In the genomic region with DNA sequence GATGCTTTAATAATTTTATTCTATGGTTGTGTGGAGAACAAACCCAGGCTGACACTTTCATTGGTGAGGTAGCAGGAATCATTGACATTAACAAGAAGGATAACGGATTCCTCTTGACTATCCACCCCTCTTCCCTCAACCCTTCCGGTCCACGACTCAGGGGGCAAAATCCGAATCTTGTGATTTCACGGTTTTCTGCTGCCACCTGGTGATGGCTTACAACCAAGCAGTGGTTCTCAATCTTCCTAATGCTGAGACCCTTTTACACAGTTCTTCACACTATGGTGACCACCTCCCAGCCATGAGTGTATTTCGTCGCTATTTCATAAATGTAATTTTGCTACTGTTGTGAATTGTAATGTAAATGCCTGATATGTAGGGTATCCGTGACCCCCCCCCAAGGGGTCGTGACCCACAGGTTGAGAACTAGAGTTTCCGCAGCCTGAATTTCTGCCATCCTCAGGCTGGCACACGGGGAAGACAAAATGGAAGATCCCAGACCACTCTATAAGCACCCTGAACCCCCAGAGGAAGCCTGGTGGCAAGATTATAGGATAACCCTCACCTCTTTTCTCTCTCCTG, we compare ENCODE assay signal across 10 mouse cellular contexts. TPM values are rescaled to one million over a fixed set of nuclear protein-coding genes. Genes with fewer than 3 reads are reported as not detected.
DNase-seq lines count a peak whose midpoint lies in the region; ATAC-seq and TF ChIP-seq lines count a peak whose summit lies in the region.
"Had no signal": no experiment of that assay in that cellular context is flagged by ENCODE, and none has a peak within 500 bp of the region (broad histone marks: within the 10 kb centered on the region; RNA-seq: fewer than 3 reads in every experiment).

No protein-coding gene starts in this region.

- DNase-seq in kidney, postnatal 0 days (ENCODE audit: low spot score), result peak; percentile 60
- DNase-seq in kidney, adult 9 months, result no peak
- DNase-seq in testis, postnatal 14 days (ENCODE audit: low spot score), result no peak
- no peak for DNase-seq in urinary bladder, postnatal 14 days (ENCODE audit: low spot score)
- DNase-seq in cerebellum, postnatal 25 days, result no peak

- no peak overlapping the region for H3K9ac ChIP-seq in kidney, postnatal 0 days (ENCODE audit: low read depth, low read length)
- H3K9ac ChIP-seq in ES-Bruce4 (ENCODE audit: low read depth, poor library complexity, severe bottlenecking), result no peak overlapping the region
- H3K9ac ChIP-seq in embryonic facial prominence, embryonic 15.5 days, result no peak overlapping the region
- H3K9ac ChIP-seq in neural tube, embryonic 14.5 days (replicated peaks; ENCODE audit: low read depth, low read length), result no peak overlapping the region
- H3K9ac ChIP-seq: embryonic facial prominence, embryonic 13.5 days; midbrain, embryonic 12.5 days had no signal

- H3K9me3 ChIP-seq in kidney, postnatal 0 days (replicated peaks; ENCODE audit: low read length), result no peaks in the 10 kb centered on the region
- H3K9me3 ChIP-seq in ES-Bruce4 (replicated peaks; ENCODE audit: control insufficient read depth, insufficient read depth, low read length, poor library complexity, severe bottlenecking), result no peaks in the 10 kb centered on the region; the same call in 1 of the 2 replicates
- no peaks in the 10 kb centered on the region for H3K9me3 ChIP-seq in embryonic facial prominence, embryonic 15.5 days (replicated peaks)
- H3K9me3 ChIP-seq in neural tube, embryonic 14.5 days (ENCODE audit: control insufficient read depth, low read length), result no peaks in the 10 kb centered on the region
- H3K9me3 ChIP-seq: embryonic facial prominence, embryonic 13.5 days; midbrain, embryonic 12.5 days had no signal

- no peaks in the 10 kb centered on the region for H3K27me3 ChIP-seq in kidney, postnatal 0 days (ENCODE audit: insufficient read depth, low read length)
- H3K27me3 ChIP-seq in ES-Bruce4 (ENCODE audit: control insufficient read depth, insufficient read depth, low read length, poor library complexity, severe bottlenecking), result no peaks in the 10 kb centered on the region
- H3K27me3 ChIP-seq in embryonic facial prominence, embryonic 15.5 days, result 0 out of 2 replicates have a peak, but pooled peaks cover 6% of the 10 kb centered on the region
- no peaks in the 10 kb centered on the region for H3K27me3 ChIP-seq in neural tube, embryonic 14.5 days (ENCODE audit: control insufficient read depth, insufficient read depth, low read length)
- H3K27me3 ChIP-seq: midbrain, embryonic 12.5 days had no signal

- no peak overlapping the region for H3K4me2 ChIP-seq in kidney, postnatal 0 days (ENCODE audit: low read length)
- H3K4me2 ChIP-seq in embryonic facial prominence, embryonic 15.5 days (replicated peaks), result peak overlapping the region; percentile 17
- no peak overlapping the region for H3K4me2 ChIP-seq in neural tube, embryonic 14.5 days (ENCODE audit: low read depth, low read length)
- H3K4me2 ChIP-seq: midbrain, embryonic 12.5 days had no signal

- TF ChIP-seq EP300 in ES-Bruce4 (IDR thresholded peaks at IDR 0.05; ENCODE audit: insufficient read depth, low read depth, low read length), result no peak

- no peak for TF ChIP-seq POLR2A in ES-Bruce4 (IDR thresholded peaks at IDR 0.05; ENCODE audit: insufficient read depth, low read length)

- TF ChIP-seq CTCF in kidney, postnatal 0 days (IDR thresholded peaks at IDR 0.05; ENCODE audit: low read depth), result peak; percentile 73
- TF ChIP-seq CTCF in ES-Bruce4 (IDR thresholded peaks at IDR 0.05; ENCODE audit: low read depth, low read length), result peak; percentile 12

- whole genome bisulfite sequencing in kidney, postnatal 0 days, result 53% methylated on average over 11 of the region's 11 CpGs
- WGBS in embryonic facial prominence, embryonic 15.5 days, result 59% methylated on average over 11 of the region's 11 CpGs
- 66% methylated on average over 11 of the region's 11 CpGs for WGBS in neural tube, embryonic 14.5 days

- no peaks in the 10 kb centered on the region for H3K4me1 ChIP-seq in kidney, postnatal 0 days (replicated peaks; ENCODE audit: insufficient read depth, low read length)
- H3K4me1 ChIP-seq in ES-Bruce4 (ENCODE audit: control insufficient read depth, insufficient read depth, low read length), result no peaks in the 10 kb centered on the region
- H3K4me1 ChIP-seq in embryonic facial prominence, embryonic 15.5 days, result no peaks in the 10 kb centered on the region
- no peaks in the 10 kb centered on the region for H3K4me1 ChIP-seq in neural tube, embryonic 14.5 days (ENCODE audit: control insufficient read depth, insufficient read depth, low read length)
- H3K4me1 ChIP-seq: midbrain, embryonic 12.5 days had no signal

- H3K36me3 ChIP-seq in kidney, postnatal 0 days (ENCODE audit: insufficient read depth, low read length), result no peaks in the 10 kb centered on the region
- H3K36me3 ChIP-seq in ES-Bruce4 (ENCODE audit: control insufficient read depth, insufficient read depth, low read length, poor library complexity, severe bottlenecking), result no peaks in the 10 kb centered on the region
- no peaks in the 10 kb centered on the region for H3K36me3 ChIP-seq in embryonic facial prominence, embryonic 15.5 days
- no peaks in the 10 kb centered on the region for H3K36me3 ChIP-seq in neural tube, embryonic 14.5 days (ENCODE audit: control insufficient read depth, insufficient read depth, low read length)
- H3K36me3 ChIP-seq: embryonic facial prominence, embryonic 13.5 days; midbrain, embryonic 12.5 days had no signal

- no peak overlapping the region for H3K4me3 ChIP-seq in kidney, postnatal 0 days (replicated peaks; ENCODE audit: low read depth, low read length)
- H3K4me3 ChIP-seq in ES-Bruce4 (ENCODE audit: low read depth, low read length), result no peak overlapping the region
- H3K4me3 ChIP-seq in embryonic facial prominence, embryonic 15.5 days (replicated peaks), result no peak overlapping the region
- no peak overlapping the region for H3K4me3 ChIP-seq in neural tube, embryonic 14.5 days (ENCODE audit: low read depth, low read length)
- H3K4me3 ChIP-seq: embryonic facial prominence, embryonic 13.5 days; midbrain, embryonic 12.5 days had no signal

- peak; percentile 49; the same call in 1 of the 2 replicates for ATAC-seq in kidney, postnatal 0 days (replicated peaks; ENCODE audit: low FRiP score, low read depth)
- ATAC-seq in embryonic facial prominence, embryonic 15.5 days (ENCODE audit: insufficient number of reproducible peaks, low FRiP score, low TSS enrichment, low read depth), result no peak
- peak; percentile 56; the same call in 1 of the 2 replicates for ATAC-seq in neural tube, embryonic 14.5 days (ENCODE audit: low read depth)

- H3K27ac ChIP-seq in kidney, postnatal 0 days, result no peak overlapping the region
- H3K27ac ChIP-seq in ES-Bruce4 (ENCODE audit: insufficient read depth, low read length), result no peak overlapping the region
- no peak overlapping the region for H3K27ac ChIP-seq in embryonic facial prominence, embryonic 15.5 days (replicated peaks)
- H3K27ac ChIP-seq in neural tube, embryonic 14.5 days (ENCODE audit: low read depth, low read length), result no peak overlapping the region
- H3K27ac ChIP-seq: midbrain, embryonic 12.5 days had no signal

RNA-seq across cellular contexts. Expression of a gene that starts 52.7 kb away (rescaled TPM):
- not detected in 2 replicates for polyA plus RNA-seq in kidney, postnatal 0 days (2015; fragmentation: Nextera tagmentation; extraction: Ambion mirVana)
- polyA plus RNA-seq in ES-Bruce4 (2011; ENCODE audit: insufficient read depth, insufficient read length, low read depth, missing spikeins), result not detected in 2 replicates
- not detected in 2 replicates for polyA plus RNA-seq in embryonic facial prominence, embryonic 15.5 days (2015; fragmentation: Nextera tagmentation; extraction: Ambion mirVana)
- 0.27 and 0.40 TPM in 2 replicates for polyA plus RNA-seq in neural tube, embryonic 14.5 days (2014; fragmentation: Nextera tagmentation; extraction: Ambion mirVana)
- polyA plus RNA-seq: embryonic facial prominence, embryonic 13.5 days; midbrain, embryonic 12.5 days had no signal
